Mouse (Mus musculus) thymus, postnatal 36 days (tissue): ENCODE measurements around the gene Nrxn2.

Experiments
- DNase-seq, 2 experiments: peaks; one replicate each; pipeline ENCODE4 v3.0.0; 2022; ENCODE audit warnings: mixed read lengths in 2 of 2

The Nrxn2 gene

DNA sequence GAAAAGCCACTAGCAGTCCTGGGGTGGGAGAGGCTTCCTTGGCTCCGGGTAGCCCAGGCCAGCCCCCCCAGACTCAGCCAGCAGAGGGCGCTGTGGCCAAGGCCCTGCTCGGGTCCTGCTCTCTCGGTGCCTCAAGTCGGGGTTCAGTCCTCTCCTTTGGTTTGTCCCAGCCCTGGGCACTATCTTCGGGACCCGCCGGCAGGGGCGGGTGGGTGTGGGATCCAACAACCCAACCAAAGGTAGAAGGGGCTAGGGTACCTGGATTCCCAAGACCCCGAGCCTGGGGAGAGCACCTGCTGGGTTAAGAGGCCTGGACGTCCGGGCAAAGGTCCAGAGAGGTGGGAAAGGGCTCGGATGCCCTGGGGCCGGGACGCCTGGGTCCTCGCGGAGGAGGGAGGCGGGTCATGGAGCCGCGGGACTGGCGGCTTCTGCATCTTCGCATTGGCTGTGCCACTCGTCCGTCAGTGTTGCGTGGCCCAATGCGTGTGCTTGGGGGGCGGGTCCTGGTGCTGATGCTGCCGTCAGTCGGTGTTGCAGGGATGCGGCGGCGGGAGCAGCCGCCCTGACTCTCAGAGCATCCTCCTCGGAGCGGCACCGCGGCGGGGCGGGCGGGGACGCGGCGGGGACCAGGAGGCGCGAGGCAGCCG lies at the start of gene Nrxn2:
Gene Nrxn2, plus strand, starts transcription at position 499 of the 647 bp plus-strand sequence.
- peak; percentile 79 to 83 for DNase-seq

DNA sequence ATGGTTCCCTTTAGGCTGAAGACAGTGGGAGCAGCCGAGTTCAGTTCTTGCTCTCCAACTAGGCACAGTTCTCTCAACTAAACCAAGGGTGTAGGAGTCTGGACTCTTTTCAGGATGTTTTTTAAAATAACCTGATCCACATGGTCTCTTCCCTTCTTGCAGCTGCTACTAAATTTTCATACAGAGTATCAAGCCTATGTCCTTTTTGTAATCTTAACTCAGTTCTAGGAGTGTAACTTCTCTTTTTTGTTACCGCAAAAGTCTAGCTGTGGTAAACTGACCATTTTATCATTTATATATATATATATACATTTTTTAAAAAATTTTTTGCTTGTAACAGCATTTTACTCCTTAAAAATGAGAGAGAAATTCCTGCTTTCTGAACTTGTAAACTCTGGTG lies 48.4 kb upstream of the Nrxn2 start:
- no peak for DNase-seq

DNA sequence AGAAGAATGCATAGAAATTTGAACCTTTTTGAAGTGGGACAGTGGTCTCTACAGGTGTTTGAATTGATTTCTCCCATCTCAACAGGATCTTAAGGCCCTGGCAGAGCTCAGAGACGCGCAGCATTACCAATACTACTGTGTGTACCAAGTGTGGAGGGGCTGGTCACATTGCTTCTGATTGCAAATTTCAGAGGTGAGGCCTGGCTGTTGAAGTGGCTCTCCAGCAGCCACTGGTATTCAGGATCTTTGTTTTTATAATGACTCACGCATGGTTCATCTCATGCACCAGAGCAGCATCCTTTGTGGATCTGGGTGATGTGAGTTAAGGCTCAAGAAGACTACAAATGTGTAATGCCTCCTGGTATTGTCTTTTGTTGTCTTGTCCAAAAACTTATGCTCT lies 46.1 kb upstream of the Nrxn2 start:
- no peak for DNase-seq

DNA sequence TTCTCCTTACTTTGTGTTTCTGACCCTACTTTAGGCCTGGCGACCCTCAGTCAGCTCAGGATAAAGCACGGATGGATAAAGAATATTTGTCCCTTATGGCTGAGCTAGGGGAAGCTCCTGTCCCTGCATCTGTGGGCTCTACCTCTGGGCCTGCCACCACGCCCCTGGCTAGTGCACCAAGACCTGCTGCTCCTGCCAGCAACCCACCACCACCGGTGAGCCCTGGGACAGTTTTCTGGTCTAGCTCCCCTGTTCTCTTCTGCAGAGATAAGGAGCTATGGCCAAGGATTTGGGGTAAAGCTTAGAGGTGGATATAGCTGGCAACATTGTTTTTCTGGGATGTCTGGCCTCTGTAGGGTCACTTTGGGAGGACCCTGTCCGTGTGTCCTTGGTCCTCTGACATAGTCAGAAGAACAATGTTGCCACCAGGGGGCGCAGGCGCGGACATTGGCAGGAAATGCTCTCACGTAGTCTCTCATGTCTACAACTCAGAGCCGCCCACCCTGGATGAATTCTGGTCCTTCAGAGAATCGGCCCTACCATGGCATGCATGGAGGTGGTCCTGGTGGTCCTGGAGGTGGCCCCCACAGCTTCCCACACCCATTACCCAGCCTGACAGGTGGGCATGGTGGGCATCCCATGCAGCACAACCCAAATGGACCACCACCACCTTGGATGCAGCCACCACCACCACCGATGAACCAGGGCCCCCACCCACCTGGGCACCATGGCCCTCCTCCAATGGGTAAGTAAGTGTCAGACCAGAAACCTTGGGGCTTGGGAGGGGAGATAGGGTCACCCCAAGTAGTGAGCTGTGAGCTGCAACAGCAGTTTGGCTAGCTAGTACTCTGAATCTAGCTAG lies 44.8 kb upstream of the Nrxn2 start:
- DNase-seq = peak; percentile 82 to 84

DNA sequence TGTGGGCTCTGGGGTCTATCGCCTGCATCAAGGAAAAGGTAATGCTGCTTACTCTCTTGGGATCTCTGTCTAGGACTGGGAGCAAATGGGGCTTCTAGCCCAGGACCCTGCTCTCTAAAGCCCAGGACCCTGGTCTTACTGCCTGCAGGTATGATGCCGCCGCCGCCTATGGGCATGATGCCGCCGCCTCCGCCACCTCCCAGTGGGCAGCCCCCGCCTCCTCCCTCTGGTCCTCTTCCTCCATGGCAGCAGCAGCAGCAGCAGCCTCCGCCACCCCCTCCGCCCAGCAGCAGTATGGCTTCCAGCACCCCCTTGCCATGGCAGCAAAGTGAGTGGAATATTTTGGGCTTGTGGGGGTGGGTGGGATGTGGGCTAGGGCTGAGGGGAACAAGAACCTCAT lies 44.0 kb upstream of the Nrxn2 start:
- no peak for DNase-seq

DNA sequence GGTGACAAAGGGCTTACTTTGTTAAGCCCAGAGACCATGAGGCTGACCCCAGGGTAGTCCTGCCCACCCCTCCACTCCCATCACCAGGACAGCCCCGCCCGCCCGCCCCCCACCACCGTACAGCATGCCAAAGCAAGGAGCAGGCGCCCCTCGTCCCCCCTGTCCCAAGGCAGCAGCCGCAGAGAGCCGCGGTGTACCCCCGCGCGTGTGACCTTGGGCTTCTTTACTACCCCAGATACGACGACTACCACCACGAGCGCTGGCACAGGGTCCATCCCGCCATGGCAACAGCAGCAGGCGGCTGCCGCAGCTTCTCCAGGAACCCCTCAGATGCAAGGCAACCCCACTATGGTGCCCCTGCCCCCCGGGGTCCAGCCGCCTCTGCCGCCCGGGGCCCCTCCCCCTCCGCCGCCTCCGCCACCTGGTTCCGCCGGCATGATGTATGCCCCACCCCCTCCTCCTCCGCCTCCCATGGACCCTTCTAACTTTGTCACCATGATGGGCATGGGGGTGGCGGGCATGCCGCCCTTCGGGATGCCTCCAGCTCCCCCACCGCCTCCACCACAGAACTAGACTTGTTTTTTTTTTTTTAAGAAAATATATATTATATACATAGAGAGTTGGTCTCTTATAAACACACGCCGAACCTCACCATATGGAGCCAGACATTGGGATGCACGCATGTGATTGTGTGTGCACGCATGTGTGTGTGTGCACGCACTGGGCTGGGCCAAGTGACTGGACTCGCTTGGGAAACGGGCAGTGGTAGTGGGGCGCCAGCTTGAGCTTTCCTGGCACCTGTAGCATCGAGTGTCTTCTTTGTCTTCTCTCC lies 42.9 kb upstream of the Nrxn2 start:
- DNase-seq = peak in 1 of 2 experiments; percentile 52

DNA sequence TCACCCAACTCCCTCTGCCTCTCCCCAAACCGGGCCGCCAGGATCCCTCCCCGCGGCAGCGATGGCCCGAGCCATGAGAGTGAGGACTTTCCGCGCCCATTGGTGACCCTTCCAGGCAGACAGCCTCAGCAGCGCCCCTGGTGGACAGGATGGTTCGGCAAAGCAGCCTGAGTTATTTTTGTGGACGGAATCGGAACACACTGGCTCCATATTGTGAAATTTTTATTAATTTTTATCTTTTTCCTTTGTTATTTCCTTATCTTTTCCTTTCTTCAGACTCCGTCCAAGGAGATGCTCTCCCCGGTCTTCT lies 42.3 kb upstream of the Nrxn2 start:
- DNase-seq = peak; percentile 30 to 47

DNA sequence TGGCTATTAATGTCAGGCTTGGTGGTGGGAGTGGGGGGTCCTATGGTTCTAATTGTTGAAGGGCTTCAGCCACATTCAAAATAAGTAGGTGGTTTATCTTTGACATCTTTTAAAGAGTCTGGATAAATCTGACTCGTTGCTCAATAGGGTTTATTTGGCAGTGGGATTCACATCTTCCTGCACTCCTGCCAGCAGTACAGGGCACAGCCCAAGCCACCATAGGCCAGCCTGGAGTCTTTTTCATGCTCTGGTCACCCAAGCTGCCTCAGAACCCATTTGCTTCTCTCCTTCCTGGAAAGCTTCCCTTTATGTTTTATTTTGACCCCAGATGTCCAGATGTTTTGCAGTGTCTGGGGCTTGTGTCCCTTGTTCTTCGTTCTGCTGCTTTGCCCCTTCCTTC lies 41.9 kb upstream of the Nrxn2 start:
- DNase-seq = no peak

DNA sequence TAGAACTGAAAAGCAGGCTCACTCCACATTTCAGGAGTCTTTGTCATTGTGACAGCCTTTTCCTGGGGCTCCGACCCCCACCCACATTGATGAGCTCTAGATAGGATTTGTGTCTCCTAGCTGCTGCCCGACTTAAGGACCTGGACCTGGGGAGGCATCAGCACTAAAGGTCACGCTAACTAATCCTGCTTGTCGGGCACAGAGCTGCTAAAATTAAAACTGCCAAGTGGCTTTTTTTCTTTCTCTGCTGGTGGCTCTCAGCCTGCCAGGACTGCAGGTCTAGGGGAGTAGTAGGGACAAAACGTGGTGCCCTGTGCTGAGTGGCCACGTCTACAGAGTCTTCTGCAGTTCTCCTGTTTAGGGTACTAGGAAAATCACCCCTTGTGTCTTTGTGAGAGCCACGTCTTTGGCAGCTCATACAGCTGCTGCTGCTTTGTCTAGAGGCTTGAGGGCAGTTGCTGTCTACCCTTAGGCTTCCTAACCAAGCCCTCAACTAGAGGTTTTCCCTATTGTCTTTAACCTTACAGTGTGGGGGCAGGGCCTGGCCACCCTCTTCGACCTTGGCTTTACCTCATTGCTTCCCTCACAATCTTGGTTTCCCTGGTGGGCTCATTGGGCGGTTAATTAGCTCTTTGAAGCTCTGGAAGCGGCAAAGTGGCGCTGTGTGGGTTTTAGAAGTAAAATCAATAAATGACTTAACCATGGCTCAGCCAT lies 41.0 kb upstream of the Nrxn2 start:
- DNase-seq = no peak

DNA sequence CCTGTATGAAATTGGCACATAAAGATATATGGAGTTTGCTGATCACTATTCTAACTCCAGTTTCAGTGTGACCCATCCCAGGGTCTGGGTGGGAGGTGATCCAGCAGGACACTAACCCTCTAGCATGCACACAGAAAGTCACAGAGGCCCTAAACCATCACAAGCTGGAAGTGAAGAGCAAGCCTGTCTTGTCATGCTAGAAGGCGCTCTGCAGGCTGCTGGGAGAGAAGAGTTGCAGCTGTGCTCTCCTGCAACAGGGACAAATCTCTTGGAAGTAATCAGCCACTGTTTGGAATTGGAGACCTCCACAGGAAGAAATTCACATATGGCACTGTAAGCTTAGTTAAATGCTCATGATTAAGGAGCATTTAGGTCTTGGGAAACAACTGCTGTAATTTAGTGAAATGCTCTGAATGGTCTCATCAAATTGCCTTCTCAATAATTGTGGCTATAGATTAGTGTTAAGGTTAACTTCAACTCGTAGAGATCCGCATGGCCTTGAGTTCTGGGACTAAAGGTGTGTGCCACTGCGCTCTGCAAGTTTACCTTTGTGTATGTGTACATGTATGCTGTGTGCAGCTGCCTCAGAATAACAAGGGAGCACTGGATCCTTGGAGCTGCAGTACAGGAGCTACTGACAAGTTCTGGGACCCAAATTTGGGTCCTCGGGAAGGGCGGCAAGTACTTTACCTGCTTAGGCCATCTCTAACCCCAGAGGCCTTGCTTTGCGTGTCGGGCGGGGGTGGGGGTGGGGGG lies 37.9 kb upstream of the Nrxn2 start:
- no peak for DNase-seq

DNA sequence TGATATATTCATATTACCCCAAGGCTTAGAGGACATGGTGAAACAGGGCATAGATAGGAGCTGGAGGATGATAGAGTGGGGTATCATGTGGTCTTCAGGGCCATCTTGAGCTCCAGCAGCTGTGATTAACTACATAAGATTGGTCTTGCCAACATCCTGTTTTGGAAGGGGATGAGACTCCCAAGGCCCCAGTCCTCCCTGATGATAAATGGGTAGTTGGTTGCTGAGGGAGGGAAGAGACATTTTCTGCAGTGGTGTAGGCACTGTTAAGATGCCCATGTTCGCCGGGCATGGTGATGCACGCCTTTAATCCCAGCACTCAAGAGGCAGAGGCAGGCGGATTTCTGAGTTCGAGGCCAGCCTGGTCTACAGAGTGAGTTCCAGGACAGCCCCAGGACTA lies 37.3 kb upstream of the Nrxn2 start:
- DNase-seq = no peak

DNA sequence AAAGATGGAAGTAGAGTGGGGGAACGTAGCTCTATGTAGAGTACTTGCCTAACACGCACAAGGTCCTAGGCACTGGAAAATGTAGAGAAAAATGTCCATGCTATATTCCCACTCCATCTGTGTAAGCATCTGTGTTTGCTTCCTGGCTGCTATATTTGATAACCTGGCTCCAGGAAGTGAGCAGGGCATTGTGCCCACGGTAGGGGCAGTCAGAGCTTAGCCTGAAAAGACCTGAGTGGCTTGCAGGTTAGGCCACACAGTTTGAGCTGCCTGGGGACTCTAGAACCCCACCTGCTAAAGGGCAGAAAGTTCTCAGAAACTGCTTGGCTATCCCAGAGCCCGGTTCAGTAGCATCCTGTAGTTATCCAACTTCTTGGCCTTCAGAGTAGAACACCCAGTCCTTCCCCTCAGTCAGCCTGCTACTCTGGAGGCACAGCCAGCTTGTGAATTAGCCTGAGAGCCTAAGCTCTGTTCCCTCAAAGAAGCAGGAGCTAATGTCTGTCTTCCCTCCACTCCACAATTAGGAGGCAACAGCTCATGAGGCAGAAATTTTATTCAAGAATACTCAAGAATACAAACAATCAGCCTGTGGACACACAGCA lies 36.1 kb upstream of the Nrxn2 start:
- DNase-seq = no peak

DNA sequence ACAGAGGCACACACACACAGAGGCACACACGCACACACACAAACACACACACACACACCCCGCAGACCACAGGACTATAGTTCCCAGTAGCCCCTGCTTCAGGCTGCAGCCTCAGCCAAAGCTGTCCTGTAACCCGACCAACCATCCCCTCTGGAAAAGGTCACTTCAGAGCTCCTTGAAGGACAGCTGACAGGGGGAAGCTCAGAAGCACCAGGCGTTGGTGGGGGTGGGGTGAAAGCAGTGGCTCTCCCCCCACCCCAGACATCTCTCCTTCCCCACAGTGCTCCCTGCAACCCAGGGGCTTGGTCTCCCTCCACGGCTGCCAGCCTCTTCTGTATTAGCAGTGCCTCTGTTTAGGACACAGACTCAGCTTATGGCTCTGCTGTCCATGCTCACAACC lies 35.1 kb upstream of the Nrxn2 start:
- no peak for DNase-seq

DNA sequence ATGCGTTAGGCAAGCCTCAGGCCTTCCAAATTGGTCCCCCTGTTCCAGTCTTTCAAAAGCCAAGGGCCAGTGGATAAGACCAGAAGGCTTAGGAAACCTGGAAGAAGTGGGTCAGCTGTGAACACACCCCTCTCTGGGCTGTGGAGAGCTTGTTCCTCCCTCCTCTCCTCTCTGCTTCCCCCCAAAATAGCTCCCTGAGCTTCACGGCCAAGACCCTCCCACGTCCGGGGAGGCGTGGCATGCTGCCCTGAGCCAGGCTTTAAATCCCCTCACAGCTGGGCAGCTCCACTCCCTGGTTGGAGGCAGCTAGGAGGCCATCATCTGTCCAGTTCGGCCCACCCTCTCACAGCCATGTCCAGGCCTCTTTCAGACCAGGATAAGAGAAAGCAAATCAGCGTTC lies 34.4 kb upstream of the Nrxn2 start, which contains the start of gene Pygm:
Gene Pygm, plus strand, starts transcription at position 272 of the 400 bp plus-strand sequence.
- DNase-seq = peak in 1 of 2 experiments; percentile 46

DNA sequence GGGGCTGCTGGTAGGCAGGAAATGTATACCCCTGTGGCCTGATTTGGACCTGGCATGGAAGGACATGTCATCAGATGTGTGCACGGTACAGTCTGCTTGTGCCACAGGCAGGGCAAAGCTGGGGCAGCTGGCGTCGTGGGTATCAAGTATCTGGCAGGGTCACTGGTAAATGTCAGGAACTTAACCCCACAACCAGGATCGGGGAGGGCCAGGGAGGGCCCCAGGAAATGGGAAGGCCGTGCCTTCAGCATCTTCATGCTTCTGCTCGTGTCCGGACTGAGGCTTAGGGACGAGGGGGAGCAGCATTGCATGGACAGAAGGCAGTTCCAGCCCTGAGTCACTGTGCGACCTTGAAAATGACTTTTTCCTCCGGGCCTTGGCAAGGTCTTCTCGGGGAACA lies 33.6 kb upstream of the Nrxn2 start:
- no peak for DNase-seq

DNA sequence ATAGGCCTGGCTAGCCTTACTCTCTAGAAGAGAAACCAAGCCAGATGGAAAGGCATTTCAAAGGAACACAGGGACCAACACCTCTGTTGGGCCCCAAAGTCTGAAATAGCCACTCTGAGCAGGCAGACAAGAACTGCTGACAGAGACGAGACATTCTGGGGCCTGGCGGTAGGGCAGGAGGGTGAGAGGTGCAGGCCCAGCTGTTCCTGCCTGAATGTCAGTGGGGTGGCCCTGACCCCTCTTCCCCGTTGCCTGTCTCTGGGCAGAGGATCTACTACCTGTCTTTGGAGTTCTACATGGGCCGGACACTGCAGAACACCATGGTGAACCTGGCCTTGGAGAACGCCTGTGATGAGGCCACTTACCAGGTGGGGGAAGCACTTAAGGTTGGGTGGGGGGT lies 33.1 kb upstream of the Nrxn2 start:
- no peak for DNase-seq

DNA sequence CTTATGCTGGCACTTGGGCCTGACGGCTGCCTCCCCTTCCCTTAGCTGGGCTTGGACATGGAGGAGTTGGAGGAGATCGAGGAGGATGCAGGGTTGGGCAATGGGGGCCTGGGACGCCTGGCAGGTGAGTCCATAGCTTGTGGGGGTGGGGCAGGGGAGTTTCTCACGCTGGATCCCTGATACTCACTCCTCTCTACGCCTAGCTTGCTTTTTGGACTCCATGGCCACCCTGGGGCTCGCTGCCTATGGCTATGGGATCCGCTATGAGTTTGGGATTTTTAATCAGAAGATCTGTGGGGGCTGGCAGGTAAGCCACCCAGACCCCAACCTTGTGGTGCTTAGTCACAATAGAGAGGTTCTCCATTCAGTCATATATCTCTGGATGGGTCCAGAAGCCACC lies 32.7 kb upstream of the Nrxn2 start:
- DNase-seq = no peak

DNA sequence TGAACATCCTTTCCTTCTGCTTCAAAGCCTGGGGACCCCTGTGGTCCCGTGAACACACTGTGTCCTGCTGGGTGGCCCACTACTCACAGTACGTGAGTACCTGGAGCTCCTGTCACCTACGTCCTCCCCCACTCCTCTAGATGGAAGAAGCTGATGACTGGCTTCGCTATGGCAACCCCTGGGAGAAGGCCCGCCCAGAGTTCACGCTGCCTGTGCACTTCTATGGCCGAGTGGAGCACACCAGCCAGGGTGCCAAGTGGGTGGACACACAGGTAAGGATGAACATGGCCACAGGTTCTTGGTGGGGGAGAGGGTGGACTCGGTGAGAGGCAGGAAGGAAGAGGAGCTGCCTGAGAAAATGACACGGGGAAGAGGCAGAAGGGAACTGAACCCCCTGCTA lies 32.3 kb upstream of the Nrxn2 start:
- no peak for DNase-seq

DNA sequence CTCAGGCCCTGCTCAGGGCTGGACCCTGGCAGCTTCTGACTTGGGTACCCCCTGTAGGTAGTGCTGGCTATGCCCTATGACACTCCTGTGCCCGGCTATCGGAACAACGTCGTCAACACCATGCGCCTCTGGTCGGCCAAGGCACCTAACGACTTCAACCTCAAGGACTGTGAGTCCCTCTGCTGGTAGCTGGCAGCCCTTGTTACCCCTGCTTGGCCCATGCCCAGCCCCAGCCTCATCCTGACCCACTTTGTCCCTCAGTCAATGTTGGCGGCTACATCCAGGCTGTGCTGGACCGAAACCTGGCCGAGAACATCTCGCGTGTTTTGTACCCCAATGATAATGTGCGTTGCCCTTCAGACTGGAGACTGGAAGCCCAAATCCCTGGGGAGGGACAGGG lies 30.5 kb upstream of the Nrxn2 start:
- DNase-seq = no peak

DNA sequence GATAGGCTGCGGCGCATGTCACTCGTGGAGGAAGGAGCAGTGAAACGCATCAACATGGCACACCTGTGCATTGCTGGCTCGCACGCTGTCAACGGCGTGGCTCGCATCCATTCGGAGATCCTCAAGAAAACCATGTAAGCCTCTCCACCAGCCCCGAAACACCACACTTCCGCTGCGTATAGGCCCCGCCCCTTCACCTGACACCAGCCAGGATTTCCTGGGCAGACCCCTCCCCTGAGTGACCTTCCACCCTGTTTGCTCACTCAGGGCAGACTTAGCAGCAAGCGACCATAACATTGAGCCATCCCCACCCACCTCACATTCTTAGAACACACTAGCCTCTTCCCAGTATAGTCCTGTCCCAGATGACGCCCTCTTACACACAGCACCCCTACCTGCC lies 28.7 kb upstream of the Nrxn2 start:
- peak; percentile 65 to 80 for DNase-seq

DNA sequence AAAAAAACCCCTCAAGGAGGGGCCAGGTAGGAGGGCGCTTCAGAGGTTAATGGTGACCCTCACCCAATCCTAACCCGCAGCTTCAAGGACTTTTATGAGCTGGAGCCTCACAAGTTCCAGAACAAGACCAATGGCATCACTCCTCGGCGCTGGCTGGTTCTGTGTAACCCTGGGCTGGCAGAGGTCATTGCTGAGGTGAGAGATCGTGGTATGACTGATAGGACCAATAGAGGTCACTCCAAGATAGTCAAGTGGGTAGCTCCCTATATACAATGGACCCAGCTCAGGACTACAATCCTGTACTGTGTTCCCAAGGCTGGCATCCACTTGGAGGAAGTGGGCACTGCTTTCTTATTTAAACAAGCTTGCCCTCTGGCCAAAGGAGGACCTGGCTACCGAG lies 28.3 kb upstream of the Nrxn2 start:
- no peak for DNase-seq
